Mouse (Mus musculus) liver, adult 2 months (tissue): ENCODE data around the gene Wbp1.

Experiments
- CTCF ChIP-seq: fragments of 200-500 bp; IDR thresholded peaks from 2 replicates; pipeline ENCODE4 v1.5.1; 2011; ENCODE audit warnings: low read depth, low read length, control low read depth
- POLR2A ChIP-seq: fragments of 200-500 bp; IDR thresholded peaks from 2 replicates; pipeline ENCODE4 v1.6.1; 2011; ENCODE audit warnings: low read length, control low read depth; ENCODE audit not compliant: insufficient read depth; ENCODE audit errors: extremely low read depth

GRCm38 (mm10) chr6:83156259-83156684 lies 34.9 kb upstream of the Wbp1 start, which contains the start of the genes Wdr54 and 1700003E16Rik:
- TF ChIP-seq CTCF = no peak
- no peak for TF ChIP-seq POLR2A
